Mouse (Mus musculus): ENCODE measurements around the gene Rps10. TPM values are rescaled to one million over a fixed set of nuclear protein-coding genes. Genes with fewer than 3 reads are reported as not detected.

Gene Rps10
- polyA plus RNA-seq, 1 experiment from 2014 or later = 879 TPM

- no peak overlapping the region for H3K4me3 ChIP-seq (ENCODE audit: low read depth, low read length)
- 75% methylated on average over 4 of the region's 4 CpGs for WGBS
- no peak for ATAC-seq (ENCODE audit: low FRiP score, low TSS enrichment)
- H3K4me2 ChIP-seq (replicated peaks; ENCODE audit: low read depth) = no peak overlapping the region
- no peaks in the 10 kb centered on the region for H3K27me3 ChIP-seq (ENCODE audit: control insufficient read depth, insufficient read depth, low read length)
- H3K27ac ChIP-seq (replicated peaks) = no peak overlapping the region
- H3K9ac ChIP-seq (ENCODE audit: low read length) = no peak overlapping the region
- H3K9me3 ChIP-seq (ENCODE audit: control insufficient read depth, low read length) = no peaks in the 10 kb centered on the region
- H3K36me3 ChIP-seq (ENCODE audit: control insufficient read depth, insufficient read depth, low read length) = no peaks in the 10 kb centered on the region; the same call in 1 of the 2 replicates
- no peak for DNase-seq (ENCODE audit: low spot score)
- H3K4me1 ChIP-seq (replicated peaks; ENCODE audit: control insufficient read depth, insufficient read depth) = no peaks in the 10 kb centered on the region
- TF ChIP-seq EP300 (optimal IDR thresholded peaks at IDR 0.05) (no peak), CTCF (IDR thresholded peaks at IDR 0.05; ENCODE audit: low read depth) (no peak)
These were observed 23.5 kb downstream of the Rps10 start for GRCm38 (mm10) chr17:27613016-27613415.

- no peak for DNase-seq (ENCODE audit: low spot score)
- no peak for TF ChIP-seq EP300 (optimal IDR thresholded peaks at IDR 0.05)
- no peak for TF ChIP-seq CTCF (IDR thresholded peaks at IDR 0.05; ENCODE audit: low read depth)
- 76% methylated on average over 5 of the region's 5 CpGs for WGBS
These were observed 24.5 kb downstream of the Rps10 start for GRCm38 (mm10) chr17:27611994-27612393.

GRCm38 (mm10) chr17:27611519-27611884 lies 25.0 kb downstream of the Rps10 start:
- DNase-seq (ENCODE audit: low spot score) = no peak
- Histone ChIP-seq H3K27ac (replicated peaks) (no peak overlapping the region), H3K9me3 (ENCODE audit: control insufficient read depth, low read length) (no peaks in the 10 kb centered on the region), H3K4me3 (ENCODE audit: low read depth, low read length) (no peak overlapping the region), H3K4me1 (replicated peaks; ENCODE audit: control insufficient read depth, insufficient read depth) (no peaks in the 10 kb centered on the region), H3K27me3 (ENCODE audit: control insufficient read depth, insufficient read depth, low read length) (no peaks in the 10 kb centered on the region), H3K36me3 (ENCODE audit: control insufficient read depth, insufficient read depth, low read length) (no peaks in the 10 kb centered on the region; the same call in 1 of the 2 replicates), H3K4me2 (replicated peaks; ENCODE audit: low read depth) (no peak overlapping the region), H3K9ac (ENCODE audit: low read length) (no peak overlapping the region)
- no peak for TF ChIP-seq CTCF (IDR thresholded peaks at IDR 0.05; ENCODE audit: low read depth)
- TF ChIP-seq EP300 (optimal IDR thresholded peaks at IDR 0.05) = no peak
- WGBS = 47% methylated on average over 3 of the region's 3 CpGs
- ATAC-seq (ENCODE audit: low FRiP score, low TSS enrichment) = no peak

More at GRCm38 (mm10) chr17:27611994-27612393, 24.5 kb downstream of the Rps10 start:
- no peak overlapping the region for H3K9ac ChIP-seq (ENCODE audit: low read length)
- no peaks in the 10 kb centered on the region for H3K27me3 ChIP-seq (ENCODE audit: control insufficient read depth, insufficient read depth, low read length)
- no peaks in the 10 kb centered on the region for H3K4me1 ChIP-seq (replicated peaks; ENCODE audit: control insufficient read depth, insufficient read depth)
- no peak overlapping the region for H3K27ac ChIP-seq (replicated peaks)
- H3K4me3 ChIP-seq (ENCODE audit: low read depth, low read length) = no peak overlapping the region
- ATAC-seq (ENCODE audit: low FRiP score, low TSS enrichment) = no peak
- H3K36me3 ChIP-seq (ENCODE audit: control insufficient read depth, insufficient read depth, low read length) = no peaks in the 10 kb centered on the region; the same call in 1 of the 2 replicates
- H3K9me3 ChIP-seq (ENCODE audit: control insufficient read depth, low read length) = no peaks in the 10 kb centered on the region
- H3K4me2 ChIP-seq (replicated peaks; ENCODE audit: low read depth) = no peak overlapping the region

DNA sequence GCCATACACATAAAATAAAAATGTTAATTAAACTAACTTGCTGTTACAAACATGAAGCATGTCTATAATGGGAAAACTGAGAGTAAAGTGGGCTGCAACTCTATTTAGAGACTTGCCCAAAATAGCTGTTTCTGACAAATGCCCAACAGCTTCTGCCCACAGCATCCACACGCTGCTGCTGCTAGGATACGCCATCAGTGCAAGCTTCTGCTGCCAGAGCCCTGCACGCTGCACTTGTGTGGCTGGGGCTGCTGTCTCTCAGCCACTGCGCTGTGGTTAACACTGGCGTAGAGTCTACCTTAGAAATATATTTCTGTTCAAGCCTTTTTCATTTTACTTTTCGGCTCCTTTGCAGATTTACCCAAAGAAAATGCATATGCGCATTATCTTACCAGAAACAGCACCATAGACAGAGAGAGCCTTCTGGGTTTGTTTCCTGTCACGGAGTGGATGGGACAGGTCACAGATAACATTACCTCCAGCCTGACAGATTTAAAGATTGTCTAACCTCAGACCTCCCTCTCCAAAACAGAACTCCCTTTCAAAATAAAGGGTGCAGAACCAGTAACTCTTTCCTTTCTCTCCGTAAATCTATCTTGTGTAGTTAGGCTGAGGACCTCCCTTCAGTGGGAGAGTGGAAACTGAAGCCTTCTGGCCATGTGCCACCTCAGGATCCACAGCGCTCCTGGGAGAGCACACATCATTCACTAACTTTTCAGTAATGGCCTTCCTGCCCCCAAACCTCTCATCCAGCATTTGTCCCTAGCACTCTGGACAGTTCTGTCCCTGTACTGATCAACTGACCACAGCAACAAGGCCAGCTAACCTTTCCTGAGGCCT lies 25.6 kb downstream of the Rps10 start:
- TF ChIP-seq CTCF (IDR thresholded peaks at IDR 0.05; ENCODE audit: low read depth) (no peak), EP300 (optimal IDR thresholded peaks at IDR 0.05) (no peak)
- Histone ChIP-seq H3K9ac (ENCODE audit: low read length) (no peak overlapping the region), H3K9me3 (ENCODE audit: control insufficient read depth, low read length) (no peaks in the 10 kb centered on the region), H3K4me3 (ENCODE audit: low read depth, low read length) (no peak overlapping the region), H3K36me3 (ENCODE audit: control insufficient read depth, insufficient read depth, low read length) (no peaks in the 10 kb centered on the region; the same call in 1 of the 2 replicates), H3K27me3 (ENCODE audit: control insufficient read depth, insufficient read depth, low read length) (no peaks in the 10 kb centered on the region), H3K27ac (replicated peaks) (no peak overlapping the region), H3K4me2 (replicated peaks; ENCODE audit: low read depth) (no peak overlapping the region), H3K4me1 (replicated peaks; ENCODE audit: control insufficient read depth, insufficient read depth) (no peaks in the 10 kb centered on the region)
- DNase-seq (ENCODE audit: low spot score) (no peak), ATAC-seq (ENCODE audit: low FRiP score, low TSS enrichment) (no peak)
- 72% methylated on average over 10 of the region's 10 CpGs for WGBS

GRCm38 (mm10) chr17:27609576-27609975 lies 26.9 kb downstream of the Rps10 start:
- Histone ChIP-seq H3K36me3 (ENCODE audit: control insufficient read depth, insufficient read depth, low read length) (no peaks in the 10 kb centered on the region; the same call in 1 of the 2 replicates), H3K9ac (ENCODE audit: low read length) (no peak overlapping the region), H3K27ac (replicated peaks) (no peak overlapping the region), H3K4me1 (replicated peaks; ENCODE audit: control insufficient read depth, insufficient read depth) (no peaks in the 10 kb centered on the region), H3K27me3 (ENCODE audit: control insufficient read depth, insufficient read depth, low read length) (no peaks in the 10 kb centered on the region), H3K4me2 (replicated peaks; ENCODE audit: low read depth) (no peak overlapping the region), H3K4me3 (ENCODE audit: low read depth, low read length) (no peak overlapping the region), H3K9me3 (ENCODE audit: control insufficient read depth, low read length) (no peaks in the 10 kb centered on the region)
- TF ChIP-seq CTCF (IDR thresholded peaks at IDR 0.05; ENCODE audit: low read depth) = no peak
- no peak for TF ChIP-seq EP300 (optimal IDR thresholded peaks at IDR 0.05)
- DNase-seq (ENCODE audit: low spot score) (no peak), ATAC-seq (ENCODE audit: low FRiP score, low TSS enrichment) (no peak)
- WGBS = 81% methylated on average over 7 of the region's 7 CpGs

Measured in stomach, postnatal 0 days (tissue).